Mouse (Mus musculus) kidney, postnatal 10 days (tissue): ENCODE measurements around the gene Ddx51.
A peak's percentile ranks its signal among the peaks of the same experiment; 100 is the strongest.

Experiments used
- DNase-seq: peaks from one replicate; pipeline ENCODE4 v3.0.0; 2021; ENCODE audit warnings: mixed read lengths

Gene Ddx51

DNA sequence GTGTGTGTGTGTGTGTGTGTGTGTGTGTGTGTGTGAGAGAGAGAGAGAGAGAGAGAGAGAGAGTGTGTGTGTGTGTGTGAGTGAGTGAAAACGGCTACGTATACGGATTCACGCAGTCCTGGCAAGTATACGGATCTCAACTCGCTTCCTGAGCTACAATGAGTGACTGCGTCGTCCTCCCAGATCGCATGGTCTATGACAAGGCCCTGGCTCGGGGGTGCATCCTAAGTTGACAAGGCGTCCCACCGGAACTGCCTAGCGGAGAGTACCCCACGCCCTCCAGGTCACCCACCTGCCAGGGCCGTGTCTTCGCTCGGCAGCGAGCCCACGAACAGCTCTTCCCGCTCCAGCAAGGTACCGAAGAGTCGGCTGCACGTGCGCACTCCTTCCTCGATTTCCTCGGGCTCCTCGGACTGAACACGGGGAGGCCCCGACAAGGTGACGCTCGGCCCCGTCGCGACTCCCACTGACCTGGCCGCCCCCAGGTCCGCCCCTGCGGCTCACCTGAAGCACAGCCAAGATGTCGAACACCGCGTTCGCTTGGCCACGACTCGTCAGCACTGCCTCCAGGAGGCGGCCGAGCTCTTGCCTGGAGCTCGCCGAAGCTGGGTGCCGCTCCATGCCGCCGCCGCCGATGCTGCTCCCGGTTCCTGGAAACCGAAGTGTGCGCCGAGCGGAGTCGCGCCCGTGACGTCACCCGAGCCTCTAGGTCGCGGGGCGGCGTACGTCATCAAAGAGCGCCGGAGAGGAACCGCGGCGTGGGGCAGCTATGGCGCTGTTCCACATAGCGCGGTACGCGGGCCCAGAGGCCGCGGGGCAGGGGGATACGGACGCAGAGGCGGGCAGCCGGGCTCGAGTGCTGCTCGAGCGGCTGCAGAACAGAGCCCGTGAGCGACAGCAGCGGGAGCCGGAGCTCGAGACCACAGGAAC is at the start of gene Ddx51, which contains the start of gene Noc4l:
TSS of gene Ddx51 (plus strand) at position 733 of the 930 bp plus-strand sequence.
TSS of gene Noc4l (minus strand) at position 699 of the 930 bp plus-strand sequence.
- peak; percentile 99 for DNase-seq

DNA sequence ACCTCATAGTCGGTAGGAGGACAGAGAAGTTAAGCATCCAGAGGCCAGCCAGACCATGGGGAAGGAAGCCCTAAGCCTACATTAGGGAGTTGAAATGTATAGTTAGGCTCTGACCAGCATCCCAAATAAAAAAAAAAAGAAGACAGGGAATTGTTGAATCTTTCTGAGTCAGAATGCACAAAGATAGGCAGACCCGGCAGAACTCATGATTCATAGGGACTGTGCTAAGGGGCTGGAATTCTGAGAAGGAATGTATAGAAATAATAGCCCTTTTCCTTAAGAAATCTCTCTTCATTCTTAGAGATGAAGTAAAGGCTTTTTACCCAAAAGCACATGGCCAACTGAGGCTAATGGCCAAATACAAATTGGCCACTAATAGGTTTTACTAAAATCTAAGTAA is 48.9 kb upstream of the Ddx51 start:
- DNase-seq = no peak

DNA sequence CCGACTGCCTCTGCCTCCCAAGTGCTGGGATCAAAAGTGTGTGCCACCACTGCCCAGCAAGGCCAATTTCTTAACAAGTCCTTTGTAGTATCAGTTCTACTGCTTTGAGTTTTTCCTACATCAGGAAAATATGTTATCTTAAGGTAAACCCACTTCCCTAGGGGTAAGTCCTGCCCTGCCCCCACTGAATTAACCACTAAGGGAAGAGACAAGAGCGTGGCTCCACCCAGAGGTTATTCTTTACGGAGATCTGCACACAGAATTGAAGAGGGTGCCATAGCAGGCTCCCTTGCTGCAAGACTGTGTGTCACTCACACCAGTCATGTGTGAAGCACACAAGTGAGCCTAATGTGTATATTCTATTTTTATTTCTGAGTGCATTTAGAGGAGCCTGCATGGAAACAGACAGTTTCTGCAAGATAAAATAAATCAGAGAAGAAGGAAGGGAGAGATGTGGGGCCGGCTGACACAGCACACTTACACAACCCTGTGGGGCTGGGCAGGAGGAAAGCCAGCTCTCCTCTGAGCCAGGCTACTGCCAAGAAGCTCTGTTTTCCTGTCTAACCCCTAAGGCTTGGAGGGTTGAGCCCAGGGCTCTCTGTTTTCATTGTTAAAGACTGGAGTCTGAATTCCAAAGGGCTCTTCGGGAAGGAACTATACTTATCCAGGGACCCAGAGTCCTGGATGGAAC is 47.6 kb upstream of the Ddx51 start:
- DNase-seq = no peak

DNA sequence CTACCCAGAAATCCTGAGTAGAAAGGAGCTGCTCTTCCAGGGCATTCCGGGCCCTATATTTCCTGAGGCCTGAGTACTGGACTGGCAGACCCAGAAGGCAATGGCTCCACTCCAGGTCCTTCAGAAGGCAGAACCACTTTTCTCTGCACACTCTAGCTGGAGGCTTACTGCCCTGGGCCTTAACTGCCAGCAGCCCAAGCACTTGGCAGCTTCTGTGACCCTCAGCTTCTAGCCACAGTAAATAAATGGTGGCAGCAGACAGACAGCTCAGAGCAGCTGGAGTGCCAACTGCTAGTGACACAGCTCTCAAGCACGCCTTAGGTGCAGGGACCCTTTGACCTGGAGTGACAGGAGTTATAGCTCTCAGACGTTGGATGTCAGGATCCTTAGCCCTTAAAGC is 45.5 kb upstream of the Ddx51 start:
- no peak for DNase-seq

DNA sequence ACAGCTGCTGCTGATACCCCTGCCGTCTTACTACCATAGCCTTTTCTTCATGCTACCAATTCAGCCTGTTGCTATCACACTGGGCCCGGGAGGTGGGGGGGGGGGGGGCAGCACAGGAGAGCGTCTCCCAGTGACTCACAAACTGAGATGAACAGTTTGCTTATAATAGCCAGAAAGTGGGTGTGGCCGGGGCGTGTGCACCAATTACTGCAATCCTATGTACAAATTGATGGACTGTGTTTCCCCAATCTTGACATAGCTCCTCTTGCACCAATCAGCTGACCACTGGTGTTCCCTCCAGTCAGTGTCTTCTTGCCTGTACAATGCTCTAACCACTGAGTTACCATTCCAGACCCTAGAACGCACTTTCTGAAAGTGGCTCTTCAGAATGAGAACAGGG is 44.9 kb upstream of the Ddx51 start:
- DNase-seq = no peak

DNA sequence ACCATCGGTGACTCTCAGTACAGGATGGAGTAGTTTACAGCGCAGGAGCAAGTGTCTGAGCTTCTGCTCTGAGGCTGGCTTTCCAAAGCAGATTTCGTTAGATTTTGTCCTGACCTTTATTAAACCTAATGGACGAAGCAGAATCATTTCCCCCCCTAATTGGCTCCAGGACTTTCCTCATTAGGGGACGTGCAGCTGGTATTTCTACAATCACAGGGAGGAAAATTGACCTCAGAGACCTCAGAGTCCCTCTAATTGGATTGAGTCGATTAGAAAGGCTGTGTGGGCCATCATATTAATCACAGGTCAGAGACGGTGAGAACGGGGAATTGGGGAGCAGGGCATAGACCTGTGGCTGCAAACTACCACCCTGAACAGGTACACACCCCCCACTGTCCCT is 44.3 kb upstream of the Ddx51 start:
- DNase-seq = no peak

DNA sequence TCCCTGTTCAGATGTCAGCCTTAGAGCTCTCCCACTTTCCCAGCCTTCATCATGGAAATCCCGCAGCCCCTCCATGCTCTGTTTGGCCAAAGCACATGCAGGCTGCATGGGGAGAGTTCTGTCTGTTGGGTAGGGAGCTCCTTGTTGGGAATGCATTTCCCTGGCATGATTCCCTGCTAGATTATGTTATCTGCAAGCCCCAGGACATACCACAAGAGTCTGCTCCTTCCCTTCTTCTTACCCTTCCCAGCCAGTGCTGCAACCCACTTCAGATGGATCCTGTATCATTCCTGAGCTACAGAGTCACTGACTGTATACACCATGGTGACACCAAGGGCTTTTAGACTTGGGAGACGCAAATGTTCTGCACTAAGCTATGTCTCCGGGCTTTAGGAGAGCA is 43.8 kb upstream of the Ddx51 start:
- no peak for DNase-seq

DNA sequence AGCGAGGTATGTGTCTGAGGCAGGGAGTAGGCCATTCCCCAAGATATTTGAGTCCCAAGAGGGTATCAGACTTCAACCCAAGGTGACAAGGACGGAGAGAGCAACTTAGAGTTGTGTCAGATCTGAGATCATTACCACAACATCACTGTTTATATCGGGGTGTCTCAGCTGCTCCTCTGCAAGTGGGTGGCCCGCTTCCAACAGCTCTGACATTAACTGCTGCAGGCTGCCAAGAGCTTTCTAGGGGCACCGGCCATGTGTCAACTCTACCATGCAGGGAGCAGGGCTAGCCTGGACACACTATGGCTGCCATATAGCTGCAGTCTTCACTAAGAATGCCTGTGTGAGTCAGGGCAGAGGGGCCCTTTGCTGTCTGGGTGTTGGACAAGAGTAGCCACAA is 43.4 kb upstream of the Ddx51 start:
- no peak for DNase-seq

DNA sequence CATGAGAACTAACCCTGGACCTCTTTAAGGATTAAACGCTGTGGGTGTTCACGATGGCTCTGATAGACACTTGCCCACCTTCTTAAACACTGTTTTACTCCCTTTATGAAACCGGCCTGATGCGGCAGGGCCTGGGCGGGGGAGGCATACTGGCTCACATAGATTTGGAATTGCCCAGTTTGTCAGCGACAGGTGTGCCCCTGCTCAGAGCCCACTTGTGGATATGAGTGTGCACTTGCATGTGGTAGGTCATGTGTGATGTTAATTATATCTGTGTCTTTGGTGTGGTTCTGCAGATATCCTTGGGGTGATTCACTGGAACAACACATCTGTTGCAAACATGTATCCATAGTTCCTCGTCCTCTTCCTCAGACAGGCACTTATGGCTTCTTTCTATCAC is 42.8 kb upstream of the Ddx51 start:
- no peak for DNase-seq

DNA sequence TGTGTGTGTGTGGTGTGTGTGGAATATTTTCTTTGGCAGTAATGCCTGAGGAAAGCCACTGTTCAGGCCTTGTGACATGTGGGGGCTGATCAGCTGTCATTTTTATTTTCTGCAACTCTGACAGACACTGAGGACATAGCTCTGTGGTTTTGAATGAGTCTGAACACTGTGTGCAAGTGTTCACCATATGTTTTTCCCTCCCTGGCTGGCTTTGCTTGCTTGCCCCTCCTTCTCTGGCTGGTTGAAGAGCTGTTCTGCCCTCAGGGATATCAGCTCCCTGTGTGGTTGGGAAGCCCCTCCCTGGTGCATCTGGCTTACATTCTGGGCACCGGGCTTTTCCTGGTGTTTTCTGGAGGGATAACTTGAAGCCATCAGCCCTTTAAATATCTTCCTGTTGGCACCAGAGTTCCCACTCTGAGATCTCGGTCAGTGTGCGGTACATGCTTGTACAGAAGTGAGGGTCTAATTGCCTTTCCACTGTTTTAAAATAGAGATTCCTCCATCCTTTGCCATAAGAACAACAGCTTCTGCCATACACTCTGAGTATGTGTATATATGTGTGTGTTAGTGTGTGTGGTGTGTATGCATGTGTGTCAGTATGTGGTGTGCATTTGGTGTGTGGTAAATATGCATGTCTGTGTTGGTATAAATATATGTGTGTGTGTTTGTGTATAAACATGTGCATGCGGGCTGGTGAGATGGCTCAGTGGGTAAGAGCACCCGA is 41.7 kb upstream of the Ddx51 start:
- DNase-seq = no peak

DNA sequence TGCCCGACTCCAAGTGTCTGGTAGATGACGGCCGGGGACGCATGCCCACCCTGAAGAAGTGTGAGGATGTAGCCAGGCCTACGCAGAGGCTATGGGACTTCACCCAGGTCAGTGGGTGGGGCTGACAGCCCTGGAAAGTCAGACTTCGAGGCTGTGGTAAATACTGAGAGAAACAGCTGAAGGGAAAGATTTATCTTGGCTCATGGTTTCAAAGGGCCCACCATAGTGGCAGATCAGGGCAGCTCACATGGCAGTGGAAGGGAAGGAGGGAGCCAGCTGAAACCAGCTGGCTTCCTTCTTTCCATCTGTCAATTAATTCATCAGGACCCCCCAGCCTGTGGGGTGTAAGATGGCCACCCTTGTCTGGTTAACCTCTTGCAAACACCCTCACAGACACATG is 34.0 kb upstream of the Ddx51 start:
- no peak for DNase-seq

DNA sequence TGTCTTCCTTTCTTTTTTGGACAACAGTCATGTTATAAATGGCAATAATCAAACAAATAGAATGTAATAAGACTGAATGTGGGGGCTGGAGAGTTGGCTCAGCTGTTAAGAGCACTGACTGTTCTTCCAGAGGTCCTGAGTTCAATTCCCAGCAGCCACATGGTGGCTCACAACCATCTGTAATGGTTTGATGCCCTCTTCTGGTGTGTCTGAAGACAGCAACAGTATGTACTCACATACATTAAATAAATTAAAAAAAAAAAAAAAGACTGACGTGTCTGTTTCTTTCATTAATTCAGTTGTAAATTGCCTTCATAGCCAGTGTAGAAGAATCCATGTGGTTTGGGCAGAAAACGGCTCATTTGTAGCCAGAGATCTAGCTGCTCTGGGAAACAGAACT is 28.9 kb upstream of the Ddx51 start:
- no peak for DNase-seq

DNA sequence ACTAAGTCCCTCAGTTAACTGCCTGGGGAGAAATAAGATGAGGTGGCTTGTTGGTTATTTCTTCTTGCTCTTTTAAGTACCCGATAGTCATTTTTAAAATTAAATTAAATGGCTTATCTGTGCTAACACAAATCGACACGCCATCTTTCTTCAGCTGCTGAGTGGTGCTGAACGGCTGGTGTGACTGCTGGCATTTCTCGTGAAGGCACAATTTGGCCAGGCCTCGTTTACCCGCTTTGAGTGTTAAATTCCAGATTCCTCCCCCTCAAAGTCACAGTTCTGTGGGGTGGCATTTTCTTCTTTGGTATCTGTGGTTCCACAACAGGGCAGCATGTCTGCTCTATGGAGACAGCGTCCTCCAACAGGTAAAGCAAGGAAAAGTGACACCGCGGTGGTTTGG is 25.9 kb upstream of the Ddx51 start:
- no peak for DNase-seq

DNA sequence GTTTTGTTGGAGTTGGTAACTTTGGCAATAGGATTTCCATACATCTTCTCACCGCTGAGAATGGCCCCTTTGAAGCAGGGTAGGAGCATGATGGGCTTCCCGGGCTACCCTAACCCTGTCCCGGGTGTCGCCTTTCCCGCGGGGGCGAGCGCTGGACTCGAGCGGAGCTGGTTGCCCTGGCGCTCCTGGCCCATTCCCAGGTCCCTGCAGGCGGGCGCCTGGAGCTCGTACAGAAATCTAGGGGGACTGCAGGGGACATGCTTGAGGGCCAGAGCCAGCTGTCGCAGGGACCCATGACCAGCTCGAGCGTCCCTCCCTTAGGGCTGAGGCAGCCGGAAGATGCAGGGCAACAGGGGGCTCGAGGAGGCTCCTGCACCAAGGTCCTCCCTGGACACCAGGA is 25.1 kb upstream of the Ddx51 start:
- DNase-seq = no peak

DNA sequence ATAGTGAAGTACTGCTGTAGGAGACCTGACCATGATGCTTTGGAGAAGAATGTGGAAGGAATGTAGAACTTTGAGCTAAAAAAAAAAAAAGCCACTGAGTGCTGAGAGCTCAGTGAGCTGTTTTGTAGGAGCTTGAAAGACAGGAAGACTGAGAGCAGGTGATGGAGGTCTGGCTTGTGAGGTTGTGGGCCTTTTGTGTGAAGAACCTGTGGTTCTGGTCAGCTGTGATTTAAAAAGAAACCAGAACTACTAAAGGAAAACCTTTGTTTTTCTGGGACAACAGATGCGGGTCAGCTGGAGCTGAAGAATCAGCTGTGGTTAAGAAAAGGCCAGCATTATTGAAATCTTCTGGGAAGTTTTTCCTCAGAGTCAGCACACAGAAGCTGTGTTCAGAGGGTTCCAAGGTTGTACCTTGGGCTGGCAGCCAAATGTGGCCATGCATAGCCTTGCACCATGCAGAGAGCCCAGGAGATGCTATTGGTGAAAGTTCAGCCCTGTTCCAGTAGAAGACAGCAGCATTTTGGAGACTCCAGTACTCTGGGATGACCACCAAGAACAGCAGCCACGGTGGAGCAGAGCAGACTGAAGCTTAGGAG is 23.6 kb upstream of the Ddx51 start:
- DNase-seq = peak; percentile 72

DNA sequence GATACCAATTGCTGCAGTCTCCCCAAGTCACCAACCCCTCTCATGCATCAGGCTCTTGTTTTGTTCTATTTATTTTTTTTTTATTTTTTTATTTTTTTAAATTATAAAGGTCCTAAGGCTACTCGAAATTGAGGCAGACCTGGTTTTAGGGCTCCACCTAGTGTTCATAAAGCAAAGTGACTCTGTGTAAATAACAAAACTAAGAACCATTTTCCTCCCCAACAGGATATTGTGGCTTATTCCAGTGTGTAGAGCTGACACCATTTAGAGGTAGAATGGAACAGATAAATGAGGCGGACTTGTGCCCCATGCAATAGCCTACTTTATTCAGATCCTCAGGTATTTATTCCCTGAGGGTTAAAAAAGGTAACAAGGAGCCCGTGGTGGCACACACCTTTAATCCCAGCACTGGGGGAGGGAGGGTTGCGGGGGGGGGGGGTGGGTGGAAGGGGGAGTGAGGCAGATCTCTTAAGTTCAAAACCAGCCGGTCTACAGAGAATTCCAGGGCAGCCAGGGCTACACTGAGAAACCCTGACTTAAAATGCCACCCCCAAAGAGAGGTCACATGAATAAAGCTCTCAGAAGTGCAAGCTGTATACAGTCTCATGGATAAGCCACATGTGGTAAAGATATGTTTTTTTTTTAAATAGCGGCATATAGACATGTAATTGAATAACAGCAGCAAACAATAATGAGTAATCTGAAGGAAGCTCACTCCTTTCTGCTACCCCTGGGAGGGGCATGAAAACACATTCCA is 17.1 kb upstream of the Ddx51 start:
- DNase-seq = no peak

DNA sequence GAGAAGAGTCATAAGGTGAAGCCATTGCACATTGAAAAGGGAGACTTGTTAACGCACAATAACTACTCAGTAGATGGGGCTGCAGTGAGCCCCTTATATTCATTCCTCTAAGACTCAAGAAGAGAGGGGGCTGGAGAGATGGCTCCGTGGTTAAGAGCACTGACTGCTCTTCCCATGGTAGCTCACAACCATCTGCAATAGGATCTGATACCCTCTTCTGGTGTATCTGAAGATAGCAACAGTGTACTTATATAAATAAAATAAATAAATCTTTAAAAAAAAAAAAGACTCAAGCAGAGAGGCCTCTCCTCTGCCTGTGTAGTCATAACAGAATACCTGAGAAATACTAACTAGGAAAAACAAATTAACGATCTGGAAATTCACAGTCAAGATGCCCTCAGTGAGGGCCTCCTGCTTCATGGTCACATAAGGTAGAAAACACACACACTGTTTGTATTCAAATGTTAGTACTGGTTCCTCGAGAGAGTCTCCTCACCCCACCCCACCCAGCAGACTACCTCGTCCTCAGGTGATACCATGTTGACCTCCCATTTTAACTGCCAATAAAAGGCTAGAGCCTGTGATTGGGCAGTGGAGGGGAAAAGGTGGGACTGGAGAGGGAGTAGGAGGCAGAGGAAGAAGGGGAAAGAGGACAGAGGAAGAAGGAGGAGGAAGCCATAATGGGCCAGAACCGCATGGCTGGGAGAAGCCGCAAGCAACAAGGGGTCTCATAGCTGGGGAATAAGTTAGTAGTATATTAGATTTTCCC is 14.8 kb upstream of the Ddx51 start:
- DNase-seq = no peak

DNA sequence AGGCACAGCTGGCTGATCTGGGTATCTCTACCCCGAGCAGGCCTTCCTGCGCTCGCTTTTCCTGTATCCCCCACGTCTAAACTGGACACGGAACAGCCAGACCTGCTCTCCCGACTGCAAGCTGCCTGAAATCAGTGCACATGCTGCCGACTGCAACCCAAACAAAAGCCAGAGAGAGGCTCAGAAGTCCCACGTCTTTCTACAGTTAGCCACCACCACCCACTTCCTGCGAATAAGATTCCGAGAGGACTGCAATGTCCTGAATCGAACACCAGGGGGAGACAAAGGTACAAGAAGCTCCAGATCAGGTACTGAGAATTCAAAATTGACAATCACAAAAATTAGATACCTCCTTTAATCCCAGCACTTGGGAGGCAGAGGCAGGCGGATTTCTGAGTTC is 13.8 kb upstream of the Ddx51 start:
- DNase-seq = peak; percentile 80

DNA sequence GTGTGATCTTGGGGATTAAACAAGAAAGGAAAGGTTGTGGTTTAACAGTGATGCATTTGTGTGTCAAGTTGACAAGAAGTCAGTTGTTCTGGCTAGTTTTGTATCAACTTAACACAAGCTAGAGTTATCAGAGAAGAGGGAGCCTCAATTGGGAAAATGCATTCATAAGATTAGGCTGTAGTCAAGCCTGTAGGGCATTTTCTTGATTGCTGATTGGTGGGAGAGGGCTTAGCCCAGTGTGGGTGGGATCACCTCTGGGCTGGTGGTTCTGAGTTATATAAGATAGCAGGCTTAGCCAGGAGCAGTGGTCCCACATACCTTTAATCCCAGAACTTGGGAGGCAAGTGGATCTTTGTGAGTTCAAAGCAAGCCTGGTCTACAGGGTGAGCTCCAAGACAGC is 6.9 kb upstream of the Ddx51 start:
- DNase-seq = no peak

DNA sequence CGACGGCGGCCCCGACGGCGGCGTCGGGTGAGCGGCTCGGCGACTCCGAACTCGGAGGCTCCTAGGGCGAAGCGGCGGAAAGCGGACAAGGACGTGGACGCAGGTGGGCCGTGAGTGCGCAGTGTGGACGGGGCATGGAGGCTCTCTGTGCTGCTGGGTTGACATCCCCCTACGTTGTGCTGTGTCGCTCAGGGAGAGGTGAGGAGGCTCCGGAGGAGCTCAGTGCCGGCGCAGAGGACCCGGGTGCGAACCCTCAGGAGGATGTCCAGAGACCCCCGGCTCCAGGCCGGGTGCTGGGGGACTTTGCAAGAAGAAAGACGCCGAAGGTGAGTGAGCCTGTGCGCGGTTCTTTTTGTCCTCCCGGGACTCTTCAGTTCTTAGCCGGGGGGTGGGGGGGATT is 435 bp downstream of the Ddx51 start:
- no peak for DNase-seq

DNA sequence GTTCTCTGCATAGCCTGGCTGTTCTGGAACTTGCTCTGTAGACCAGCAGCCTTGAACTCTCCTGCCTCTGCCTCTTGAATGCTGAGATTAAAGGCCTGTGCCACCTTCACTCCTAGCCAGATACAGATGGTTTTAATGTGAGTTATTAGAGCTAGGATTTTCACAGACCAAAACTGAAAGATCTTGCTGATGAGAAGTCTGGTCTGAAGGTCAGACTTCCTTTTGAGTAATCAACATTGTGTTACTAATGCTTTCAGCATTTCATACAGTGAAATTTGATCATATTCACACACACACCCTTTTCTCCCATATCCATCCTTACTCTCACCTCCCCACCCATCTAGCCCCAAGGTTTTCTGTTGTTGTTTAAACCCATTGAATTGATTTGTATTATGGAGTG is 6.4 kb downstream of the Ddx51 start:
- DNase-seq = no peak

DNA sequence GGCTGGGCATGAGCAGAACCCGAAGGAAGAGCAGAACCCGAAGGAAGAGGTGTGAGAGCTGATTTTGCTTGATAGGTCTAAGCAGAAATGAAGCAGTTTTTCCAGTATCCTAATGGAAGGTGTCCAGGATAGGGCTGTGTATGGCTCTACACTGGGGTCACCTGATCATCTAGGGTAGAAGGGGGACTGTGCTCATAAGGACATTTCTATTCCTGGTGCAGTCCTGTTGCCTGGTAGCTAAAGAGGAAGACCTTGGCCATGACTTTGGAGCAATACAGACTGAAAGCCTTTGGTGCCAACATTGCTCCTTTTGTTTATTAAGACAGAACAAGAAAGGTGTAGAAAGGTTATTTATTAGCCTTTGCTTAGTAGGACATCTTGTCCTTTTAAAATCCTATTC is 10.8 kb downstream of the Ddx51 start:
- no peak for DNase-seq
